Mouse (Mus musculus) embryonic fibroblast, embryonic 13.5 days (primary cell): ENCODE measurements around the gene Acacb. TPM values are rescaled to one million over a fixed set of nuclear protein-coding genes. Genes with fewer than 3 reads are reported as not detected.

Experiments used
- H3K27ac ChIP-seq: 2 replicates; pipeline ENCODE4 v1.5.1; 2012; ENCODE audit warnings: low read length, control low read depth, inconsistent platforms; ENCODE audit not compliant: insufficient read depth
- H3K4me1 ChIP-seq: 2 replicates; pipeline ENCODE4 v1.6.1; 2011; ENCODE audit warnings: low read length; ENCODE audit not compliant: control insufficient read depth, insufficient read depth
- H3K4me3 ChIP-seq: 2 replicates; pipeline ENCODE4 v1.5.1; 2011; ENCODE audit warnings: mild to moderate bottlenecking, control low read depth, low read length; ENCODE audit not compliant: insufficient read depth
- CTCF ChIP-seq: IDR thresholded peaks from 2 replicates; pipeline ENCODE4 v1.5.1; 2011; ENCODE audit warnings: mild to moderate bottlenecking, control low read depth, low read length, moderate library complexity, borderline replicate concordance; ENCODE audit not compliant: insufficient read depth
- POLR2A ChIP-seq: IDR thresholded peaks from 2 replicates; pipeline ENCODE4 v1.6.1; 2011; ENCODE audit warnings: low read depth, mild to moderate bottlenecking, control low read depth, low read length, moderate library complexity
- polyA plus RNA-seq: library from polyadenylated mRNA; stranded (reverse); fragments of >200 nt; gene quantifications from 2 replicates; pipeline ENCODE4 v1.2.4, GENCODE M21; 2011; ENCODE audit warnings: low read depth; ENCODE audit not compliant: missing spikeins, insufficient read length

Acacb gene
- polyA plus RNA-seq, 1 experiment, result 1.6 TPM

- Histone ChIP-seq H3K4me1 (no peaks in the 10 kb centered on the region), H3K4me3 (no peak overlapping the region), H3K27ac (no peak overlapping the region)
- TF ChIP-seq CTCF (no peak), POLR2A (no peak)
Measured at GRCm38 (mm10) chr5:114155168-114155933, 9.0 kb downstream of the Acacb start.

- Histone ChIP-seq H3K4me1 (0 out of 2 replicates have a peak, but pooled peaks cover under 1% of the 10 kb centered on the region), H3K4me3 (no peak overlapping the region), H3K27ac (no peak overlapping the region)
- TF ChIP-seq CTCF (no peak), POLR2A (no peak)
Measured at GRCm38 (mm10) chr5:114157236-114157635, 10.9 kb downstream of the Acacb start.

GRCm38 (mm10) chr5:114161424-114161823 is 15.1 kb downstream of the Acacb start:
- H3K4me1 ChIP-seq, result 0 out of 2 replicates have a peak, but pooled peaks cover 3% of the 10 kb centered on the region
- no peak overlapping the region for H3K4me3 ChIP-seq
- no peak overlapping the region for H3K27ac ChIP-seq
- no peak for TF ChIP-seq POLR2A
- TF ChIP-seq CTCF, result no peak

- 0 out of 2 replicates have a peak, but pooled peaks cover 3% of the 10 kb centered on the region for H3K4me1 ChIP-seq
- TF ChIP-seq CTCF (no peak), POLR2A (no peak)
- H3K27ac ChIP-seq, result no peak overlapping the region
- no peak overlapping the region for H3K4me3 ChIP-seq
Measured at GRCm38 (mm10) chr5:114162106-114162815, 15.9 kb downstream of the Acacb start.

DNA sequence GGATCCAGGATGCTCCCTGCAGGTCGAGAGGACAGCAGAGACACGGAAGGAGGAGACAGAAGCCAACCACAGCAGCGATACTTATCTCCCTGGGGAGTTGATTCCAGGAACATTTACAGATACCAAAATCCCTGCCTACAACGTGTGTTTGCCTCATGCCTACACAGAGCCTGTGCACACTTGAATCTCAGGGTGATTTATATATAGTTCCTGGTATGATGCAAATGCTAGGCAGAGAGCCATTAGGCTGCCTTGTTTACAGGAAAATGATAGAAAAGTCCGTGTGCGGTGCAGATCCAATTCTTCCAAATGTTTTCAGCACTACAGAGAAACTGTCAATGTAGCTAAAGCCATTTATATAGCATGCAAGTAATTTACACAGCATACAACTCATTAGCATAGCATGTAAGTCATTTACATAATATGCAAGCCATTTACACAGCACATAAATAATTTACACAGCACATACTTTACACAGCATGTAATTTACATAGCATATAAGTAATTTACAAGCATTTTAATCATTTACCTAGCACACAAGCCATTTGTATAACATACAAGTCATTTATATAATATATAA is 16.9 kb downstream of the Acacb start:
- TF ChIP-seq CTCF (no peak), POLR2A (no peak)
- Histone ChIP-seq H3K27ac (no peak overlapping the region), H3K4me3 (no peak overlapping the region), H3K4me1 (0 out of 2 replicates have a peak, but pooled peaks cover 3% of the 10 kb centered on the region)

DNA sequence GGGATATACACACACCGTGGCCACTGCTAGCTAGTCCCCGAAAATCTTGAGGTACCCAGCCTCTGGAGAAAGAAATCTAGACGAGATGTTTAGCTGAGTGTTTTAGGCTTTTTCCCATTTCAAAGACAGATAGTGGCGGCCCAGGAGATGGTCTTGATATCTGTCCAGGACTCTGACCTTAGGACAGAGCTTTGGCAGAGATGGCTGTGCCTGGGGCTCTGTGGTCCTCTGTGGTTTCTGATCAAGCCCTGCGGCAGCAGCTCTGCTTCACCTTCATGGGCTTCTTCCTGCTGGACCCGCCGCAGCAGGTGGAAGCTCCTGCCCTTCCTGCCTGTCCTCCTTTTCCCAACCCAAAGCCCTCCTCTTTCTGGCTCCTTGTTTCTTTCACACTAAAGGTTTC is 24.0 kb downstream of the Acacb start:
- TF ChIP-seq POLR2A (no peak), CTCF (no peak)
- Histone ChIP-seq H3K4me1 (no peaks in the 10 kb centered on the region), H3K4me3 (no peak overlapping the region), H3K27ac (no peak overlapping the region)

DNA sequence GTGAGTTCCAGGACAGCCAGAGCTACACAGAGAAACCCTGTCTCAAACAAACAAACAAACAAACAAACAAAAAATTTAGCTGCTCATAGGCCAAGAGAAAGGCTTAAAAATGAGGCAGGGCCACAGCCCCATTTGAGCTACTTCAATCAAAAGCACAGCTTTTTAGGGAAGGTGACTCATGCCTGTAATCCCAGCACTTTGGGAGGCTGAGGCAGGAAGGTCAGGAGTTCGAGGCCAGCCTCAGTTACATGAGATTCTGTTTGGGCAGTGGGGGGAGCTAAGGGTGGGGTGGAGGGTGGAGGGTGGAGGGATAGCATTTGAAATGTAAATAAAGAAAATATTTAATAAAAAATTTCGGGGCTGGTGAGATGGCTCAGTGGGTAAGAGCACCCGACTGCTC is 26.6 kb downstream of the Acacb start:
- no peak overlapping the region for H3K27ac ChIP-seq
- no peak overlapping the region for H3K4me3 ChIP-seq
- no peaks in the 10 kb centered on the region for H3K4me1 ChIP-seq
- no peak for TF ChIP-seq CTCF
- no peak for TF ChIP-seq POLR2A

- H3K4me3 ChIP-seq, result no peak overlapping the region
- no peak for TF ChIP-seq POLR2A
- TF ChIP-seq CTCF, result no peak
Measured at GRCm38 (mm10) chr5:114173458-114173857, 27.1 kb downstream of the Acacb start.

DNA sequence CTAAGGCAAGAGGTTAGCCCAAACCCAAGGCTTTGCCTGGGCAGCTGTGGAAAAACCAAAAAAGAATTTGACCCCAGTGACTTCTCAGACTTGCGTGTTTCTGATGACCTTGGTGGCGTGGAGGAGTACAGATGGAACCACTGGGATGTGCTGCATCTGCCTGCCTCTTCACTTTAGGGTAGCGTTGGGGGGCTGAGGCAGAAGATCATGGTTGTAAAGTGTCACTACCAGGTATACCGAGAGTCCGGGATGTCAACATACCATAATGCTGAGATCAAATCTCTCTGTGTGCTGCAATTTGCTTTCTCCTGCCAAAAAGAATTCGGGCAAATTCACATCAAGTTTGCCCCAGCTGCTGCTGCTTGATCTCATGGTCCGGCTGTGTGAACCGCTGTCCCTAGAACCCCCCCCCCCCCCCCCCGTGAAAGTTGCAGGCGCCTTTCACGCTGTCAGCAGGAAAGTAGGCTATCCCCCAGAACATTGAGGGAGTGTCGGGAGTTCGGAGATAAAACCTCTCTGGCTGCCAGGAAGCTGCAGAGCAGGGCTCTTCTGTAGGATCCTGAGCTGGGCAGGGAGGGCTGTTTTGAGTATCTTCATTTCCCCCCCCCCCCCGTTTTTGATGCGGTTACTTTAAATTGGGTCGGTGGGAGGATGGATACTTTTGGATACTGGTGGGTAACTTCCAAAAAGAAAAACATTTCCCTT is 27.7 kb downstream of the Acacb start:
- Histone ChIP-seq H3K4me3 (no peak overlapping the region), H3K4me1 (no peaks in the 10 kb centered on the region), H3K27ac (no peak overlapping the region)
- no peak for TF ChIP-seq POLR2A
- TF ChIP-seq CTCF, result no peak

More at GRCm38 (mm10) chr5:114173458-114173857, 27.1 kb downstream of the Acacb start:
- H3K27ac ChIP-seq, result no peak overlapping the region
- no peaks in the 10 kb centered on the region for H3K4me1 ChIP-seq

DNA sequence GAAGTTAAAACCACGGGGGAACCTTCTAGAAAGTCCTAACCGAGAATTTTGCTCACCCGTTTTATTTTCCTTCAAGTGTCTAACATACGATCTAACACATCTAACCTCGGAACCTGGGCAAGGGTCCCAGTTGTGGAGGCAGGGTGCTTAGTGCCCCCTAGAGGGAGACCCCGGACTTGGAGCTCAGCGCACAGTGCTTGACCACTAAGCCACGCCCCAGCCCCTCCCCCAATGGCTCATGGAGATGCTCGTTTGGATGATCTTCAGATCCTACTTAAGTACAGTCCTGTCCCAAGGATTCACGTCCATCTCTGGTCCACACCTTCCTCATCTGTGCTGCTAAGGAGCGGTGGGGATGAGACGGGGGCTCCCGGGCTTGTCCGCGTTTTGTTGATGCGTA is 28.3 kb downstream of the Acacb start:
- Histone ChIP-seq H3K4me1 (no peaks in the 10 kb centered on the region), H3K4me3 (no peak overlapping the region), H3K27ac (no peak overlapping the region)
- TF ChIP-seq POLR2A, result no peak
- no peak for TF ChIP-seq CTCF
